Mouse (Mus musculus): ENCODE results near the gene Methig1. TPM values are rescaled to one million over a fixed set of nuclear protein-coding genes. Genes with fewer than 3 reads are reported as not detected.
"Not testable (repeated sequence)": the region's sequence is repeated elsewhere in the genome, so short reads cannot be mapped to it uniquely, and the experiment has no call there.

Gene Methig1
- polyA plus RNA-seq, 1 experiment from 2014 or later: 0.18 TPM

- DNase-seq (ENCODE audit: low spot score): not testable (repeated sequence)
Observed at GRCm38 (mm10) chr15:100337328-100337727, 15.6 kb upstream of the Methig1 start.

GRCm38 (mm10) chr15:100337847-100338246, 15.1 kb upstream of the Methig1 start:
- DNase-seq (ENCODE audit: low spot score): peak; percentile 46

GRCm38 (mm10) chr15:100341314-100341980, 11.5 kb upstream of the Methig1 start:
- DNase-seq (ENCODE audit: low spot score): not testable (repeated sequence)

GRCm38 (mm10) chr15:100345484-100345883, 7.5 kb upstream of the Methig1 start:
- no peak for DNase-seq (ENCODE audit: low spot score)

GRCm38 (mm10) chr15:100346761-100347160, 6.2 kb upstream of the Methig1 start:
- DNase-seq (ENCODE audit: low spot score): no peak

- no peak for DNase-seq (ENCODE audit: low spot score)
Observed at GRCm38 (mm10) chr15:100349496-100349895, 3.5 kb upstream of the Methig1 start.

- DNase-seq (ENCODE audit: low spot score): no peak
Observed at GRCm38 (mm10) chr15:100351501-100352060, 1.4 kb upstream of the Methig1 start.

GRCm38 (mm10) chr15:100353399-100353798, 450 bp downstream of the Methig1 start:
- DNase-seq (ENCODE audit: low spot score): not testable (repeated sequence)

GRCm38 (mm10) chr15:100355876-100356275, 2.9 kb downstream of the Methig1 start:
- DNase-seq (ENCODE audit: low spot score): no peak

- DNase-seq (ENCODE audit: low spot score): no peak
Observed at GRCm38 (mm10) chr15:100364242-100364641, 11.3 kb downstream of the Methig1 start, which contains the start of gene Higd1c. Higd1c (plus strand) TSS chr15:100364542.

- DNase-seq (ENCODE audit: low spot score): not testable (repeated sequence)
Observed at GRCm38 (mm10) chr15:100365967-100366366, 13.0 kb downstream of the Methig1 start.

GRCm38 (mm10) chr15:100367119-100367518, 14.2 kb downstream of the Methig1 start:
- DNase-seq (ENCODE audit: low spot score): no peak

- peak; percentile 55 for DNase-seq (ENCODE audit: low spot score)
Observed at GRCm38 (mm10) chr15:100375066-100375465, 22.1 kb downstream of the Methig1 start.

GRCm38 (mm10) chr15:100377847-100378505, 25.0 kb downstream of the Methig1 start:
- DNase-seq (ENCODE audit: low spot score): not testable (repeated sequence)

GRCm38 (mm10) chr15:100379658-100380057, 26.7 kb downstream of the Methig1 start:
- DNase-seq (ENCODE audit: low spot score): no peak

- no peak for DNase-seq (ENCODE audit: low spot score)
Observed at GRCm38 (mm10) chr15:100380104-100380503, 27.2 kb downstream of the Methig1 start.

GRCm38 (mm10) chr15:100385705-100386104, 32.8 kb downstream of the Methig1 start:
- no peak for DNase-seq (ENCODE audit: low spot score)

- DNase-seq (ENCODE audit: low spot score): no peak
Observed at GRCm38 (mm10) chr15:100387544-100388223, 34.7 kb downstream of the Methig1 start.

- peak; percentile 58 for DNase-seq (ENCODE audit: low spot score)
Observed at GRCm38 (mm10) chr15:100388224-100388835, 35.4 kb downstream of the Methig1 start.

- DNase-seq (ENCODE audit: low spot score): no peak
Observed at GRCm38 (mm10) chr15:100388886-100389285, 35.9 kb downstream of the Methig1 start.

GRCm38 (mm10) chr15:100391066-100391465, 38.1 kb downstream of the Methig1 start:
- no peak for DNase-seq (ENCODE audit: low spot score)
